Mouse (Mus musculus) CH12.LX (cell line): ENCODE data around the gene Agap1. TPM values are rescaled to one million over a fixed set of nuclear protein-coding genes. Genes with fewer than 3 reads are reported as not detected.

Experiments
- DNase-seq: peaks from one replicate; pipeline ENCODE4 v3.0.0-alpha.2; 2013; ENCODE audit errors: extremely low read depth
- H3K27ac ChIP-seq: 2 replicates; pipeline ENCODE4 v1.5.1; 2012; ENCODE audit warnings: low read depth, mild to moderate bottlenecking, control low read depth, moderate library complexity; ENCODE audit not compliant: insufficient read depth
- H3K27me3 ChIP-seq: replicated peaks from 2 replicates; pipeline ENCODE3; 2012; ENCODE audit warnings: inconsistent platforms
- H3K36me3 ChIP-seq, 2 experiments: replicated peaks in 1 of 2; 2 replicates each; pipeline versions ENCODE3 to v1.6.1; 2012; ENCODE audit warnings: inconsistent platforms in 1 of 2, low read length in 1 of 2, mild to moderate bottlenecking in 1 of 2, mixed read lengths in 1 of 2, moderate library complexity in 1 of 2; ENCODE audit not compliant: control insufficient read depth in 1 of 2, insufficient read depth in 1 of 2
- H3K4me1 ChIP-seq, 2 experiments: 2 replicates each; pipeline ENCODE4 v1.6.1; 2012; ENCODE audit warnings: inconsistent platforms in 1 of 2, moderate library complexity in 1 of 2; ENCODE audit not compliant: insufficient read depth in 2 of 2, control insufficient read depth in 1 of 2
- H3K4me2 ChIP-seq: 2 replicates; pipeline ENCODE4 v1.6.1; 2012; ENCODE audit warnings: low read depth, mild to moderate bottlenecking, control low read depth; ENCODE audit not compliant: poor library complexity, insufficient read depth, severe bottlenecking
- H3K4me3 ChIP-seq, 3 experiments: fragments of 150-350 bp in 1 of 3; sonication (generic) in 1 of 3; replicated peaks in 1 of 3; 2 replicates each; pipeline versions ENCODE3 to v1.5.1; 2011 to 2012; ENCODE audit warnings: low read depth in 2 of 3, low read length in 2 of 3, mild to moderate bottlenecking in 2 of 3, moderate library complexity in 2 of 3, control low read depth in 1 of 3, improper control_type of control experiment in 1 of 3, inconsistent platforms in 1 of 3, mixed read lengths in 1 of 3; ENCODE audit not compliant: poor library complexity in 1 of 3
- H3K79me2 ChIP-seq: replicated peaks from 2 replicates; pipeline ENCODE4 v1.6.1; 2012; ENCODE audit warnings: mild to moderate bottlenecking, moderate library complexity; ENCODE audit not compliant: control insufficient read depth, poor library complexity, insufficient read depth, severe bottlenecking; ENCODE audit errors: extremely low read depth
- H3K9ac ChIP-seq: 2 replicates; pipeline ENCODE4 v1.6.1; 2012; ENCODE audit warnings: low read depth, mild to moderate bottlenecking, control low read depth, moderate library complexity; ENCODE audit not compliant: insufficient read depth
- H3K9me3 ChIP-seq: replicated peaks from 2 replicates; pipeline ENCODE3; 2012; ENCODE audit warnings: low read length, inconsistent platforms, mixed read lengths
- CTCF ChIP-seq, 2 experiments: IDR thresholded peaks in 1 of 2; conservative IDR thresholded peaks in 1 of 2; 2 replicates each; pipeline ENCODE4 v1.5.1; 2011 to 2012; ENCODE audit warnings: low read depth in 2 of 2, low read length in 2 of 2, improper control_type of control experiment in 1 of 2, inconsistent platforms in 1 of 2, mild to moderate bottlenecking in 1 of 2, moderate library complexity in 1 of 2
- E2F4 ChIP-seq: IDR thresholded peaks from 2 replicates; pipeline ENCODE4 v1.6.1; 2011; ENCODE audit warnings: low read depth, low read length, improper control_type of control experiment; ENCODE audit not compliant: insufficient replicate concordance
- ELF1 ChIP-seq: IDR thresholded peaks from 2 replicates; pipeline ENCODE4 v1.6.1; 2014; ENCODE audit warnings: low read depth, mild to moderate bottlenecking, inconsistent platforms, low read length, improper control_type of control experiment
- EP300 ChIP-seq: IDR thresholded peaks from 2 replicates; pipeline ENCODE4 v1.6.1; 2011; ENCODE audit warnings: low read length, improper control_type of control experiment
- ETS1 ChIP-seq: conservative IDR thresholded peaks from 2 replicates; pipeline ENCODE4 v1.6.1; 2012; ENCODE audit warnings: low read depth, mild to moderate bottlenecking, inconsistent platforms, low read length, improper control_type of control experiment, moderate library complexity
- GABPA ChIP-seq: IDR thresholded peaks from 2 replicates; pipeline ENCODE4 v1.6.1; 2012; ENCODE audit warnings: low read depth, low read length, improper control_type of control experiment, inconsistent platforms; ENCODE audit not compliant: insufficient replicate concordance
- IRF4 ChIP-seq: IDR thresholded peaks from 2 replicates; pipeline ENCODE4 v1.6.1; 2014; ENCODE audit warnings: low read depth, mild to moderate bottlenecking, inconsistent platforms, low read length, improper control_type of control experiment
- JUN ChIP-seq: IDR thresholded peaks from 2 replicates; pipeline ENCODE4 v1.6.1; 2011; ENCODE audit warnings: low read depth, mild to moderate bottlenecking, low read length, improper control_type of control experiment, moderate library complexity; ENCODE audit not compliant: insufficient read depth
- JUND ChIP-seq: conservative IDR thresholded peaks from 2 replicates; pipeline ENCODE4 v1.6.1; 2011; ENCODE audit warnings: low read depth, low read length, improper control_type of control experiment
- MAFK ChIP-seq: IDR thresholded peaks from 2 replicates; pipeline ENCODE4 v1.6.1; 2011; ENCODE audit warnings: low read length, improper control_type of control experiment; ENCODE audit not compliant: insufficient replicate concordance
- MEF2A ChIP-seq: IDR thresholded peaks from 2 replicates; pipeline ENCODE4 v1.6.1; 2014; ENCODE audit warnings: low read depth, mild to moderate bottlenecking, inconsistent platforms, low read length, improper control_type of control experiment, borderline replicate concordance
- MXI1 ChIP-seq: IDR thresholded peaks from 2 replicates; pipeline ENCODE4 v1.6.1; 2011; ENCODE audit warnings: mild to moderate bottlenecking, low read depth, low read length, improper control_type of control experiment
- MYC ChIP-seq: IDR thresholded peaks from 2 replicates; pipeline ENCODE4 v1.6.1; 2011; ENCODE audit warnings: low read depth, mild to moderate bottlenecking, improper control_type of control experiment, low read length
- NELFE ChIP-seq: IDR thresholded peaks from 2 replicates; pipeline ENCODE4 v1.6.1; 2011; ENCODE audit warnings: low read depth, low read length, improper control_type of control experiment
- NRF1 ChIP-seq: IDR thresholded peaks from 2 replicates; pipeline ENCODE4 v1.6.1; 2014; ENCODE audit warnings: low read depth, mild to moderate bottlenecking, inconsistent platforms, low read length, improper control_type of control experiment, moderate library complexity
- PAX5 ChIP-seq: IDR thresholded peaks from 2 replicates; pipeline ENCODE4 v1.6.1; 2012; ENCODE audit warnings: low read length, inconsistent platforms, mixed read lengths
- RAD21 ChIP-seq: IDR thresholded peaks from 2 replicates; pipeline ENCODE4 v1.6.1; 2011; ENCODE audit warnings: low read depth, mild to moderate bottlenecking, low read length, improper control_type of control experiment, moderate library complexity
- SIN3A ChIP-seq: IDR thresholded peaks from 2 replicates; pipeline ENCODE4 v1.6.1; 2012; ENCODE audit warnings: low read length, improper control_type of control experiment, inconsistent platforms
- SMC3 ChIP-seq: IDR thresholded peaks from 2 replicates; pipeline ENCODE4 v1.6.1; 2011; ENCODE audit warnings: low read depth, low read length, improper control_type of control experiment
- TBP ChIP-seq: conservative IDR thresholded peaks from 2 replicates; pipeline ENCODE4 v1.6.1; 2011; ENCODE audit warnings: low read depth, low read length, improper control_type of control experiment
- UBTF ChIP-seq: IDR thresholded peaks from 2 replicates; pipeline ENCODE4 v1.6.1; 2012; ENCODE audit warnings: low read depth, mild to moderate bottlenecking, inconsistent platforms, low read length, improper control_type of control experiment, moderate library complexity
- USF1 ChIP-seq: IDR thresholded peaks from 2 replicates; pipeline ENCODE4 v1.6.1; 2014; ENCODE audit warnings: low read depth, mild to moderate bottlenecking, inconsistent platforms, low read length, improper control_type of control experiment
- USF2 ChIP-seq: conservative IDR thresholded peaks from 2 replicates; pipeline ENCODE4 v1.6.1; 2011; ENCODE audit warnings: low read depth, low read length, improper control_type of control experiment
- ZC3H11A ChIP-seq: IDR thresholded peaks from 2 replicates; pipeline ENCODE4 v1.6.1; 2012; ENCODE audit warnings: low read depth, mild to moderate bottlenecking, inconsistent platforms, low read length, improper control_type of control experiment
- ZMIZ1 ChIP-seq: IDR thresholded peaks from 2 replicates; pipeline ENCODE4 v1.6.1; 2012; ENCODE audit warnings: low read depth, mild to moderate bottlenecking, inconsistent platforms, low read length, improper control_type of control experiment
- dilution Hi-C: fragments of 300-500 bp; cut with MboI; formaldehyde crosslinking; loops from 2 replicates; pipeline ENCODE4 v1.14.3; 2020; ENCODE audit warnings: low sequenced_read_pairs; ENCODE audit not compliant: extremely low pct_unique_long_range_greater_than_20kb, extremely low pct_ligation_motif_present
- in situ Hi-C: fragments of 300-500 bp; cut with MboI; formaldehyde crosslinking; loops from 3 replicates; pipeline ENCODE4 v1.14.3; 2019; ENCODE audit warnings: low sequenced_read_pairs, low pct_ligation_motif_present, low pct_unique_long_range_greater_than_20kb, mixed read lengths
- polyA plus RNA-seq: library from polyadenylated mRNA; unstranded; fragments of >175 nt; gene quantifications from 2 replicates; pipeline ENCODE4 v1.2.1, GENCODE M21; 2012; ENCODE audit warnings: low read depth; ENCODE audit not compliant: insufficient read length
- total RNA-seq, 2 experiments: library from RNA; depleted of rRNA; stranded (reverse); fragments of 300-350 nt in 1 of 2; fragments of >200 nt in 1 of 2; gene quantifications; 2 replicates each; pipeline ENCODE4 v1.2.3; 2012 to 2014

Gene Agap1
- total and polyA plus RNA-seq, 3 experiments, result not detected

DNA sequence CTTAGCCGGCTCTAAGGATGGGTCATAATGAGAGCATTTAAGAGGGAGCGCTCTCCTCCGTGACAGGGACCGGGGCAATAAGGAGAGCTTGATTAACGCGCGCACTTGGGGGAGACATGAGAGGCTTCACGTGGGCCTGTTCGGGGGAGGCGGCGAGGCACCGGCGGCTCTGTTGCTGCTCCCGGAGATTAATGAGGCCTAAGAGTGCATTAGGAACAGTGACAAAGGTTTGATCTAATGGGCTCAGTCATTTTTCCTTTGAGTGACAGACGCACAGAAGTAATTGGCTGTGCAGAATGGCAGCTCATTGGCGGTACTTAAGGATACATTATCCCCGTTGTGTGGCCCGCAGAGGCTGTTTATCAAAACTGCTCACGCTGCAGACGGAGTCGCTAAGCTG is 296.3 kb downstream of the Agap1 start:
- no peaks in the 10 kb centered on the region for H3K27me3 ChIP-seq
- no peaks in the 10 kb centered on the region for H3K36me3 ChIP-seq
- H3K9me3 ChIP-seq, result peaks cover 77% of the 10 kb centered on the region
- dilution Hi-C loops (no loop called here), in situ Hi-C loops (no loop called here)
- TF ChIP-seq SMC3, result no peak
- TF ChIP-seq MYC, result no peak
- TF ChIP-seq MAFK, result no peak
- TF ChIP-seq EP300, result no peak
- TF ChIP-seq RAD21, result no peak
- TF ChIP-seq TBP, result no peak
- no peak for TF ChIP-seq NRF1
- TF ChIP-seq UBTF, result no peak
- TF ChIP-seq ELF1, result no peak
- TF ChIP-seq JUND, result no peak
- no peak for DNase-seq
- H3K4me3 ChIP-seq, result no peak overlapping the region
- no peak overlapping the region for H3K27ac ChIP-seq
- no peaks in the 10 kb centered on the region for H3K4me1 ChIP-seq
- H3K79me2 ChIP-seq, result no peaks in the 10 kb centered on the region
- no peak overlapping the region for H3K4me2 ChIP-seq
- no peak overlapping the region for H3K9ac ChIP-seq

GRCm38 (mm10) chr1:89751344-89751743 is 296.7 kb downstream of the Agap1 start:
- in situ Hi-C loops, result no loop called here
- TF ChIP-seq USF2 (no peak), ETS1 (no peak), RAD21 (no peak), CTCF (conservative IDR thresholded peaks at IDR 0.05 in 1 of 2, IDR thresholded peaks at IDR 0.05 in 1 of 2; ENCODE audit: low read depth in 2 of 2, low read length in 2 of 2) (no peak), ZC3H11A (no peak), ZMIZ1 (no peak), PAX5 (no peak), SIN3A (no peak), NELFE (no peak), IRF4 (no peak), MEF2A (no peak), MXI1 (no peak), MAFK (no peak), E2F4 (no peak), MYC (no peak), USF1 (no peak), JUN (no peak), UBTF (no peak), GABPA (no peak)
- dilution Hi-C loops, result no loop called here

More at GRCm38 (mm10) chr1:89751344-89751743, 296.7 kb downstream of the Agap1 start:
- Histone ChIP-seq H3K4me3 (no peak overlapping the region), H3K9me3 (peaks cover 75% of the 10 kb centered on the region), H3K4me1 (no peaks in the 10 kb centered on the region), H3K9ac (no peak overlapping the region), H3K4me2 (no peak overlapping the region), H3K27ac (no peak overlapping the region), H3K79me2 (no peaks in the 10 kb centered on the region), H3K36me3 (no peaks in the 10 kb centered on the region), H3K27me3 (no peaks in the 10 kb centered on the region)
- DNase-seq, result no peak
